In genomic region chr17:73163597-73163996, GRCm38 (mm10) we compare ENCODE assay signal across 17 mouse cellular contexts. TPM values are rescaled to one million over a fixed set of nuclear protein-coding genes. Genes with fewer than 3 reads are reported as not detected.
DNase-seq lines count a peak whose midpoint lies in the region; ATAC-seq lines count a peak whose summit lies in the region.
"Had no signal": no experiment of that assay in that cellular context is flagged by ENCODE, and none has a peak within 500 bp of the region (broad histone marks: within the 10 kb centered on the region; RNA-seq: fewer than 3 reads in every experiment).

No protein-coding gene starts in this region.

- no peak overlapping the region for H3K9ac ChIP-seq in lung, embryonic 16.5 days (ENCODE audit: low read length)
- H3K9ac ChIP-seq: heart, embryonic 13.5 days; hindbrain, embryonic 15.5 days; lung, embryonic 15.5 days had no signal

- peaks cover 3% of the 10 kb centered on the region; the same call in 1 of the 2 replicates for H3K4me1 ChIP-seq in lung, embryonic 16.5 days (replicated peaks; ENCODE audit: control insufficient read depth, insufficient read depth, low read length)
- H3K4me1 ChIP-seq: hindbrain, embryonic 15.5 days had no signal

- no peak overlapping the region for H3K4me2 ChIP-seq in lung, embryonic 16.5 days (ENCODE audit: low read depth, low read length)
- H3K4me2 ChIP-seq: heart, embryonic 13.5 days; hindbrain, embryonic 15.5 days; liver, embryonic 11.5 days; lung, embryonic 15.5 days had no signal

- no peak for DNase-seq in lung, postnatal 36 days
- peak; percentile 41 to 53 for DNase-seq in thymus, postnatal 36 days
- DNase-seq in right cerebral cortex, postnatal 25 days, result no peak
- DNase-seq: cerebellum, postnatal 25 days; kidney, adult 9 months; kidney, postnatal 4 days; right cerebral cortex, adult 18-20 months had no signal

- no peak overlapping the region for H3K4me3 ChIP-seq in lung, embryonic 16.5 days (ENCODE audit: low read length)
- H3K4me3 ChIP-seq: erythroblast, embryonic 14.5 days; heart, embryonic 13.5 days; hindbrain, embryonic 15.5 days; lung, embryonic 15.5 days had no signal

- WGBS in lung, embryonic 16.5 days, result 40% methylated on average over 3 of the region's 3 CpGs

- no peaks in the 10 kb centered on the region for H3K27me3 ChIP-seq in lung, embryonic 16.5 days (ENCODE audit: control insufficient read depth, insufficient read depth, low read depth, low read length)
- H3K27me3 ChIP-seq: heart, embryonic 13.5 days; hindbrain, embryonic 15.5 days; lung, embryonic 15.5 days; Patski had no signal

- H3K27ac ChIP-seq in lung, embryonic 16.5 days (ENCODE audit: low read length), result no peak overlapping the region
- H3K27ac ChIP-seq: heart, embryonic 13.5 days; hindbrain, embryonic 15.5 days; lung, embryonic 15.5 days had no signal

- no peaks in the 10 kb centered on the region for H3K9me3 ChIP-seq in lung, embryonic 16.5 days (ENCODE audit: control insufficient read depth, low read length)
- H3K9me3 ChIP-seq: heart, embryonic 13.5 days; hindbrain, embryonic 15.5 days; lung, embryonic 15.5 days had no signal

- H3K36me3 ChIP-seq in lung, embryonic 16.5 days (ENCODE audit: control insufficient read depth, insufficient read depth, low read length), result peaks cover 3% of the 10 kb centered on the region
- H3K36me3 ChIP-seq: hindbrain, embryonic 15.5 days had no signal

- ATAC-seq in lung, embryonic 16.5 days (ENCODE audit: low read depth), result peak; percentile 45; the same call in 1 of the 2 replicates
- ATAC-seq in CD4-positive, CD25-positive, alpha-beta regulatory T cell, adult 4 months, result peak; percentile 44
- peak; percentile 51 for ATAC-seq in inflammation-experienced regulatory T-cells, adult 6 months
- no peak for ATAC-seq in monocyte, adult 5-6 weeks (replicated peaks; ENCODE audit: insufficient number of reproducible peaks, low FRiP score, low TSS enrichment, poor library complexity, severe bottlenecking)
- ATAC-seq: Patski had no signal

RNA-seq across cellular contexts. Expression of gene Lclat1, which starts 55.8 kb away (rescaled TPM):
- polyA plus RNA-seq in lung, embryonic 16.5 days (2015; fragmentation: Nextera tagmentation; extraction: Ambion mirVana), result 17.1 and 20.5 TPM in 2 replicates
- 10 to 100 TPM; 83.5 to 84.1 TPM for polyA plus RNA-seq in CD4-positive, CD25-positive, alpha-beta regulatory T cell, adult 4 months (2017; shearing (Covaris generic))
- 10 to 100 TPM; 53.4 to 55.6 (median 53.7) TPM for polyA plus RNA-seq in inflammation-experienced regulatory T-cells, adult 6 months (2017; shearing (Covaris generic))
- total RNA-seq in monocyte, adult 5-6 weeks (2017), result 6.3 to 7.8 TPM (median 7.7 TPM) in 3 replicates
- polyA plus RNA-seq: erythroblast, embryonic 14.5 days had no signal

Comparison
In these comparisons a context has a peak if more than half of its experiments do, and no peak if none do; other contexts are left out.
1. DNase-seq: peak in thymus, postnatal 36 days (2 of 2); none in lung, postnatal 36 days (single experiment) and right cerebral cortex, postnatal 25 days (single experiment).